Mouse (Mus musculus): ENCODE measurements around the gene Mep1a.
"Not testable (repeated sequence)": the region's sequence is repeated elsewhere in the genome, so short reads cannot be mapped to it uniquely, and the experiment has no call there.

Gene Mep1a

GRCm38 (mm10) chr17:43502592-43502991, at the start of gene Mep1a:
Gene Mep1a, minus strand, starts transcription at chr17:43502812.
- in situ Hi-C loops (cut with MseI, MboI) = no loop called here

- in situ Hi-C loops (cut with MseI, MboI) = no loop called here
Observed at GRCm38 (mm10) chr17:43551122-43551630, 48.6 kb upstream of the Mep1a start.

- in situ Hi-C loops (cut with MseI, MboI) = no loop called here
Observed at GRCm38 (mm10) chr17:43544040-43544439, 41.4 kb upstream of the Mep1a start.

- in situ Hi-C loops (cut with MseI, MboI) = no loop called here
Observed at GRCm38 (mm10) chr17:43543539-43543938, 40.9 kb upstream of the Mep1a start, which contains the start of gene Ankrd66. Gene Ankrd66, minus strand, starts transcription at chr17:43543639.

GRCm38 (mm10) chr17:43538767-43539166, 36.2 kb upstream of the Mep1a start:
- in situ Hi-C loops (cut with MseI, MboI) = no loop called here

- in situ Hi-C loops (cut with MseI, MboI) = not testable (repeated sequence)
Observed at GRCm38 (mm10) chr17:43536841-43537240, 34.2 kb upstream of the Mep1a start.

- in situ Hi-C loops (cut with MseI, MboI) = no loop called here
Observed at GRCm38 (mm10) chr17:43534362-43535222, 32.0 kb upstream of the Mep1a start.

GRCm38 (mm10) chr17:43531192-43531591, 28.6 kb upstream of the Mep1a start:
- in situ Hi-C loops (cut with MseI, MboI) = no loop called here

- in situ Hi-C loops (cut with MseI, MboI) = no loop called here
Observed at GRCm38 (mm10) chr17:43530507-43530906, 27.9 kb upstream of the Mep1a start.

- in situ Hi-C loops (cut with MseI, MboI) = no loop called here
Observed at GRCm38 (mm10) chr17:43520166-43520565, 17.6 kb upstream of the Mep1a start.

- in situ Hi-C loops (cut with MseI, MboI) = loop anchor here (5.0 kb wide), 2 partner anchors 88 to 93 kb away; no protein-coding TSS in a partner anchor
Observed at GRCm38 (mm10) chr17:43518644-43519409, 16.2 kb upstream of the Mep1a start.

- in situ Hi-C loops (cut with MseI, MboI) = no loop called here
Observed at GRCm38 (mm10) chr17:43510782-43511181, 8.2 kb upstream of the Mep1a start.

GRCm38 (mm10) chr17:43504594-43504934, 2.0 kb upstream of the Mep1a start:
- in situ Hi-C loops (cut with MseI, MboI) = no loop called here

GRCm38 (mm10) chr17:43503861-43504593, 1.4 kb upstream of the Mep1a start:
- in situ Hi-C loops (cut with MseI, MboI) = no loop called here

GRCm38 (mm10) chr17:43501631-43502030, 981 bp downstream of the Mep1a start:
- in situ Hi-C loops (cut with MseI, MboI) = no loop called here

- in situ Hi-C loops (cut with MseI, MboI) = no loop called here
Observed at GRCm38 (mm10) chr17:43501223-43501622, 1.4 kb downstream of the Mep1a start.

GRCm38 (mm10) chr17:43500513-43500912, 2.1 kb downstream of the Mep1a start:
- in situ Hi-C loops (cut with MseI, MboI) = no loop called here

- in situ Hi-C loops (cut with MseI, MboI) = no loop called here
Observed at GRCm38 (mm10) chr17:43497521-43497920, 5.1 kb downstream of the Mep1a start.

GRCm38 (mm10) chr17:43495502-43495901, 7.1 kb downstream of the Mep1a start:
- in situ Hi-C loops (cut with MseI, MboI) = no loop called here

GRCm38 (mm10) chr17:43490371-43490770, 12.2 kb downstream of the Mep1a start:
- in situ Hi-C loops (cut with MseI, MboI) = not testable (repeated sequence)

GRCm38 (mm10) chr17:43488439-43489151, 14.0 kb downstream of the Mep1a start:
- in situ Hi-C loops (cut with MseI, MboI) = no loop called here

Data from mouse trophoblast stem cell (cell line).